In the genomic region with DNA sequence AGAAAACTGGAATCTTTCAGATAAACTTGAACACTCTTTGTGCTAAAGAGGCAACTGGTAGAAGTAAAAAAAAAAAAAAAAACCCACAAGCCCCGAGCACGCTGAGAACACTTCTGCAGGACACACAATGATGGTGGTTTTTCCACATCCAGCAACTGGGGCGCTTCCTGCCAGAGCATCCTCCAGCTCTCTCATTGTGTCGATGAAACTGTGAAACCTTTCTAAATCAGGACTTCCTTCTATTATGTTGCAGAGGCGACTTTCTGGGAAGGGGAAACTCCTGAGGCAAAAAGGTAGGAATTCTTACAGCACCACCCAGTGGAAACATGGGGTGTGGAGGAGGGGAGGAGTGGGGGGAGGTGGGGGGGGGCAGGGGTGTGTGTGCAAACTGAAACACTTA, we compare ENCODE assay signal across 10 mouse cellular contexts. TPM values are rescaled to one million over a fixed set of nuclear protein-coding genes. Genes with fewer than 3 reads are reported as not detected.
DNase-seq lines count a peak whose midpoint lies in the region; ATAC-seq lines count a peak whose summit lies in the region.
"Had no signal": no experiment of that assay in that cellular context is flagged by ENCODE, and none has a peak within 500 bp of the region (broad histone marks: within the 10 kb centered on the region; RNA-seq: fewer than 3 reads in every experiment).

No protein-coding gene starts in this region.

- H3K4me1 ChIP-seq in heart, embryonic 13.5 days, result peaks cover 68% of the 10 kb centered on the region
- H3K4me1 ChIP-seq in lung, embryonic 16.5 days (replicated peaks; ENCODE audit: control insufficient read depth, insufficient read depth, low read length), result peaks cover 5% of the 10 kb centered on the region

- WGBS in heart, embryonic 13.5 days, result 39% methylated on average over 5 of the region's 5 CpGs
- WGBS in lung, embryonic 16.5 days, result 24% methylated on average over 5 of the region's 5 CpGs

- H3K4me2 ChIP-seq in heart, embryonic 13.5 days, result peak overlapping the region; percentile 36; the same call in 1 of the 2 replicates
- peak overlapping the region; percentile 9; the same call in 1 of the 2 replicates for H3K4me2 ChIP-seq in lung, embryonic 16.5 days (ENCODE audit: low read depth, low read length)

- peaks cover 8% of the 10 kb centered on the region; the same call in 1 of the 2 replicates for H3K36me3 ChIP-seq in heart, embryonic 13.5 days
- H3K36me3 ChIP-seq in lung, embryonic 16.5 days (ENCODE audit: control insufficient read depth, insufficient read depth, low read length), result no peaks in the 10 kb centered on the region

- ATAC-seq in heart, embryonic 13.5 days (ENCODE audit: extremely low read depth, insufficient number of reproducible peaks, low FRiP score, low TSS enrichment), result no peak
- ATAC-seq in lung, embryonic 16.5 days (ENCODE audit: low read depth), result peak; percentile 67
- ATAC-seq: liver, postnatal 0 days had no signal

- H3K27ac ChIP-seq in heart, embryonic 13.5 days (replicated peaks), result peak overlapping the region; percentile 78
- peak overlapping the region; percentile 83 for H3K27ac ChIP-seq in lung, embryonic 16.5 days (ENCODE audit: low read length)

- peak; percentile 60 for DNase-seq in kidney, adult 11 months
- DNase-seq in kidney, adult 8-10 months, result no peak
- peak; percentile 91 for DNase-seq in R1 (ENCODE audit: low read depth, low spot score)
- DNase-seq in frontal cortex, postnatal 14 days (ENCODE audit: low spot score in 2 of 2), result no peak
- no peak for DNase-seq in right cerebral cortex, adult 2 months (ENCODE audit: low spot score in 2 of 2)
- no peak for DNase-seq in frontal cortex, postnatal 36 days (ENCODE audit: low spot score in 2 of 2)
- DNase-seq: cerebellum, postnatal 25 days; liver, postnatal 0 days had no signal

- H3K9me3 ChIP-seq in heart, embryonic 13.5 days, result no peaks in the 10 kb centered on the region
- H3K9me3 ChIP-seq in lung, embryonic 16.5 days (ENCODE audit: control insufficient read depth, low read length), result no peaks in the 10 kb centered on the region

- peak overlapping the region; percentile 61; the same call in 1 of the 2 replicates for H3K9ac ChIP-seq in heart, embryonic 13.5 days
- 0 out of 2 replicates have a peak overlapping the region, but pooled peaks have one; percentile 19 for H3K9ac ChIP-seq in lung, embryonic 16.5 days (ENCODE audit: low read length)
- H3K9ac ChIP-seq: liver, postnatal 0 days had no signal

- no peaks in the 10 kb centered on the region for H3K27me3 ChIP-seq in heart, embryonic 13.5 days (replicated peaks)
- no peaks in the 10 kb centered on the region for H3K27me3 ChIP-seq in lung, embryonic 16.5 days (ENCODE audit: control insufficient read depth, insufficient read depth, low read depth, low read length)

- H3K4me3 ChIP-seq in heart, embryonic 13.5 days, result no peak overlapping the region
- H3K4me3 ChIP-seq in lung, embryonic 16.5 days (ENCODE audit: low read length), result no peak overlapping the region

RNA-seq across cellular contexts. Expression of a gene that starts 13.2 kb away (rescaled TPM):
- polyA plus RNA-seq in heart, embryonic 13.5 days (2015; fragmentation: Nextera tagmentation; extraction: Ambion mirVana), result 34.5 and 38.3 TPM in 2 replicates
- 44.9 and 48.0 TPM in 2 replicates for polyA plus RNA-seq in lung, embryonic 16.5 days (2015; fragmentation: Nextera tagmentation; extraction: Ambion mirVana)

Comparison
In these comparisons a context has a peak if more than half of its experiments do, and no peak if none do; other contexts are left out.
1. DNase-seq: peak in kidney, adult 11 months (single experiment) and R1 (single experiment); none in kidney, adult 8-10 months (0 of 2), frontal cortex, postnatal 14 days (0 of 2), right cerebral cortex, adult 2 months (0 of 2) and frontal cortex, postnatal 36 days (0 of 2).